Mouse (Mus musculus) ES-E14 (cell line): Measurements from ENCODE around the gene Nod1. TPM values are rescaled to one million over a fixed set of nuclear protein-coding genes. Genes with fewer than 3 reads are reported as not detected.

Experiments used
- DNase-seq: peaks from one replicate; pipeline ENCODE4 v3.0.0-alpha.2; 2013; ENCODE audit warnings: low read depth, low spot score
- H3K27ac ChIP-seq: 2 replicates; pipeline ENCODE4 v1.5.1; 2012; ENCODE audit warnings: low read depth, mild to moderate bottlenecking, low read length, moderate library complexity, mixed read lengths; ENCODE audit not compliant: poor library complexity, insufficient read depth, severe bottlenecking
- H3K36me3 ChIP-seq: 2 replicates; pipeline ENCODE4 v1.6.1; 2012; ENCODE audit warnings: mild to moderate bottlenecking, low read length, moderate library complexity, mixed read lengths; ENCODE audit not compliant: control insufficient read depth, poor library complexity, insufficient read depth, severe bottlenecking
- H3K4me1 ChIP-seq, 2 experiments: fragments of 150-350 bp in 1 of 2; sonication (generic) in 1 of 2; 2 replicates each; pipeline ENCODE4 v1.6.1; 2012; ENCODE audit warnings: low read length in 2 of 2, mild to moderate bottlenecking in 1 of 2, mixed read lengths in 1 of 2; ENCODE audit not compliant: control insufficient read depth in 2 of 2, insufficient read depth in 2 of 2, poor library complexity in 1 of 2
- H3K4me3 ChIP-seq, 2 experiments: fragments of 150-350 bp in 1 of 2; sonication (generic) in 1 of 2; 2 replicates each; pipeline ENCODE4 v1.5.1; 2012; ENCODE audit warnings: low read length in 2 of 2, low read depth in 1 of 2, mild to moderate bottlenecking in 1 of 2, mixed read lengths in 1 of 2; ENCODE audit not compliant: insufficient read depth in 1 of 2, poor library complexity in 1 of 2, severe bottlenecking in 1 of 2
- H3K9ac ChIP-seq: 2 replicates; pipeline ENCODE4 v1.6.1; 2012; ENCODE audit warnings: low read depth, mild to moderate bottlenecking, low read length, mixed read lengths; ENCODE audit not compliant: poor library complexity, insufficient read depth, severe bottlenecking
- H3K9me3 ChIP-seq: fragments of 150-350 bp; sonication (generic); 2 replicates; pipeline ENCODE4 v1.6.1; 2012; ENCODE audit warnings: low read depth, mild to moderate bottlenecking, low read length; ENCODE audit not compliant: control insufficient read depth, insufficient read depth
- CHD2 ChIP-seq: IDR thresholded peaks from 2 replicates; pipeline ENCODE4 v1.6.1; 2014; ENCODE audit warnings: mild to moderate bottlenecking, low read depth, low read length, inconsistent platforms
- HCFC1 ChIP-seq: IDR thresholded peaks from 2 replicates; pipeline ENCODE4 v1.6.1; 2012; ENCODE audit warnings: low read length, inconsistent platforms, borderline replicate concordance; ENCODE audit not compliant: insufficient read depth
- MAFK ChIP-seq: IDR thresholded peaks from 2 replicates; pipeline ENCODE4 v1.6.1; 2014; ENCODE audit warnings: mild to moderate bottlenecking, low read depth, low read length, inconsistent platforms; ENCODE audit not compliant: insufficient read depth
- ZC3H11A ChIP-seq: IDR thresholded peaks from 2 replicates; pipeline ENCODE4 v1.6.1; 2012; ENCODE audit warnings: low read depth, mild to moderate bottlenecking, inconsistent platforms, low read length, borderline replicate concordance
- ZNF384 ChIP-seq: IDR thresholded peaks from 2 replicates; pipeline ENCODE4 v1.6.1; 2012; ENCODE audit warnings: low read depth, low read length, inconsistent platforms
- in situ Hi-C, 2 experiments: fragments of 600-800 bp; cut with MboI; formaldehyde crosslinking; loops; one replicate each; pipeline ENCODE4 v1.15.1; 2025; ENCODE audit warnings: low sequenced_read_pairs in 2 of 2, inconsistent platforms in 1 of 2; ENCODE audit not compliant: unreplicated experiment in 2 of 2
- total RNA-seq: library from RNA; depleted of rRNA; stranded (reverse); fragments of 300-350 nt; gene quantifications from 2 replicates; pipeline ENCODE4 v1.2.3, GENCODE M21; 2012; rRNA removed

The Nod1 gene
- total RNA-seq, 1 experiment, result 1.3 TPM

GRCm38 (mm10) chr6:54877651-54878050 lies 94.8 kb downstream of the Nod1 start:
- no peak overlapping the region for H3K27ac ChIP-seq
- TF ChIP-seq HCFC1, result no peak
- TF ChIP-seq ZNF384, result no peak
- no peak for TF ChIP-seq MAFK
- no peak for TF ChIP-seq ZC3H11A
- TF ChIP-seq CHD2, result no peak
- no peak overlapping the region for H3K4me3 ChIP-seq
- H3K36me3 ChIP-seq, result peaks cover 2% of the 10 kb centered on the region
- H3K9ac ChIP-seq, result no peak overlapping the region
- H3K4me1 ChIP-seq, result 0 out of 4 replicates have a peak, but pooled peaks cover 0 to 2% of the 10 kb centered on the region in 2 experiments
- in situ Hi-C loops, result no loop called here
- no peaks in the 10 kb centered on the region for H3K9me3 ChIP-seq
- DNase-seq, result no peak

GRCm38 (mm10) chr6:54876782-54877181 lies 95.6 kb downstream of the Nod1 start:
- no peak overlapping the region for H3K9ac ChIP-seq
- DNase-seq, result no peak
- H3K4me1 ChIP-seq, result 0 out of 4 replicates have a peak, but pooled peaks cover 0 to 2% of the 10 kb centered on the region in 2 experiments
- H3K27ac ChIP-seq, result no peak overlapping the region
- no peak overlapping the region for H3K4me3 ChIP-seq
- in situ Hi-C loops, result no loop called here
- no peaks in the 10 kb centered on the region for H3K9me3 ChIP-seq
- no peak for TF ChIP-seq ZNF384
- no peak for TF ChIP-seq MAFK
- TF ChIP-seq ZC3H11A, result no peak
- no peak for TF ChIP-seq CHD2
- TF ChIP-seq HCFC1, result no peak
- H3K36me3 ChIP-seq, result peaks cover 2% of the 10 kb centered on the region

Other genes starting within 250 kb of the Nod1 start
- gene Znrf2, start 155.7 kb downstream of the Nod1 start, total RNA-seq, result 24.4 and 35.0 TPM in 2 replicates
- 17.1 and 25.4 TPM in 2 replicates for gene Ggct, start 20.3 kb upstream of the Nod1 start, total RNA-seq
- gene Gars, start 65.4 kb upstream of the Nod1 start, total RNA-seq, result 201 and 232 TPM in 2 replicates
- gene Crhr2, start 160.4 kb upstream of the Nod1 start, total RNA-seq, result 0.67 and 1.1 TPM in 2 replicates
- not detected in 2 replicates for gene Inmt, start 202.4 kb upstream of the Nod1 start, total RNA-seq
- 3.0 TPM in 2 replicates for gene Mindy4, start 230.8 kb upstream of the Nod1 start, total RNA-seq